Mouse (Mus musculus): ENCODE measurements around the gene Mgat1.

DNA sequence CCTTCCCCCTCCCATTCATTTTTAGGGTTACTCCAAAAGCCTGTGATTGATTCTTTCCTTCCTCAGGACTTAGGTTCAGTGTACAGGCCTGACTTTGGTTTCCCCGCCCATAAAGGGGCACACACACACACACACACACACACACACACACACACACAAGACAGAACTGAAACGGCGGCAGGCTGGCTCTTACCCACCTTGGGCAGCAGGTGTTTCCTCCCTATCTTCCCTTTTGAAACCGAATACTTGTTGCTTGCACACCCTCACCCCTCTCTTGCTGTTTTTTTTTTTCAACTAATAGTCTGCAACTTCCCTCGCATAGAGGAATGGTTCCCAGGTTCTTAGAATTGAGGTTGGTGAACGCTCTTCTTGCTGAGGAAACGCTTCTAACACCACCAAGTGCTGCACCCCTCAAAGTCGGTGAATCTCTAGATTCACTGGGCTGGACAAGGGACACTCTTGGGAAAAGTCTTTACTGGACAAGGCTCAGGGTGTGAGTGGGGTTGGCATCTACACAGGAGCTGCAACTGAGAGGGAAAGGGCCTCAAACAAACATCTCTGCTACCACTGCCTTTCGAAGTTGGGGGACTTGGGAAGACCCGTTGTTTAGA lies 5.9 kb downstream of the Mgat1 start:
- TF ChIP-seq CTCF (IDR thresholded peaks at IDR 0.05) (no peak), POLR2A (IDR thresholded peaks at IDR 0.05; ENCODE audit: insufficient read depth, low read depth, low read length) (no peak), EP300 (IDR thresholded peaks at IDR 0.05; ENCODE audit: insufficient read depth, low read depth, low read length) (no peak)
